Comparison of ENCODE assay signal across 11 mouse cellular contexts in genomic region chr10:18572581-18572980, GRCm38 (mm10). TPM values are rescaled to one million over a fixed set of nuclear protein-coding genes. Genes with fewer than 3 reads are reported as not detected.
DNase-seq lines count a peak whose midpoint lies in the region; ATAC-seq and TF ChIP-seq lines count a peak whose summit lies in the region.
"Had no signal": no experiment of that assay in that cellular context is flagged by ENCODE, and none has a peak within 500 bp of the region (broad histone marks: within the 10 kb centered on the region; RNA-seq: fewer than 3 reads in every experiment).

No protein-coding gene starts in this region.

- no peak for DNase-seq in heart, postnatal 0 days (ENCODE audit: low spot score)
- DNase-seq in heart, postnatal 4 days = no peak
- DNase-seq in midbrain, postnatal 0 days (ENCODE audit: low spot score) = no peak
- no peak for DNase-seq in midbrain, embryonic 14.5 days
- peak; percentile 15 for DNase-seq in brain, embryonic 14.5 days (ENCODE audit: low read depth)
- peak; percentile 23 to 29 for DNase-seq in thymus, postnatal 36 days
- no peak for DNase-seq in cerebellum, adult 8-10 months
- DNase-seq: right cerebral cortex, postnatal 4 days had no signal

- H3K36me3 ChIP-seq in heart, postnatal 0 days (replicated peaks; ENCODE audit: control insufficient read depth, insufficient read depth, low read length) = no peaks in the 10 kb centered on the region
- no peaks in the 10 kb centered on the region for H3K36me3 ChIP-seq in midbrain, postnatal 0 days (ENCODE audit: insufficient read depth, low read length)
- H3K36me3 ChIP-seq in midbrain, embryonic 14.5 days (ENCODE audit: control insufficient read depth, insufficient read depth, low read length) = no peaks in the 10 kb centered on the region
- H3K36me3 ChIP-seq in forebrain, embryonic 13.5 days (ENCODE audit: poor library complexity, severe bottlenecking) = no peaks in the 10 kb centered on the region
- H3K36me3 ChIP-seq: neural tube, embryonic 13.5 days had no signal

- no peak for ATAC-seq in heart, postnatal 0 days (ENCODE audit: insufficient read depth, low read depth)
- no peak for ATAC-seq in midbrain, postnatal 0 days (ENCODE audit: low FRiP score)
- ATAC-seq in midbrain, embryonic 14.5 days (ENCODE audit: low FRiP score, low TSS enrichment) = no peak
- ATAC-seq in forebrain, embryonic 13.5 days = no peak

- H3K4me2 ChIP-seq in heart, postnatal 0 days (ENCODE audit: low read depth, low read length) = no peak overlapping the region
- no peak overlapping the region for H3K4me2 ChIP-seq in midbrain, postnatal 0 days (ENCODE audit: low read depth, low read length, poor library complexity, severe bottlenecking)
- H3K4me2 ChIP-seq in midbrain, embryonic 14.5 days (ENCODE audit: low read length) = no peak overlapping the region
- H3K4me2 ChIP-seq in forebrain, embryonic 13.5 days = no peak overlapping the region
- H3K4me2 ChIP-seq: neural tube, embryonic 13.5 days had no signal

- no peak overlapping the region for H3K9ac ChIP-seq in heart, postnatal 0 days (replicated peaks; ENCODE audit: low read depth, low read length)
- no peak overlapping the region for H3K9ac ChIP-seq in midbrain, postnatal 0 days (replicated peaks; ENCODE audit: low read length, poor library complexity, severe bottlenecking)
- no peak overlapping the region for H3K9ac ChIP-seq in midbrain, embryonic 14.5 days (replicated peaks; ENCODE audit: low read length)
- H3K9ac ChIP-seq in forebrain, embryonic 13.5 days = no peak overlapping the region
- H3K9ac ChIP-seq: neural tube, embryonic 13.5 days had no signal

- TF ChIP-seq POLR2A in brain, embryonic 14.5 days (IDR thresholded peaks at IDR 0.05; ENCODE audit: borderline replicate concordance, extremely low read depth, insufficient read depth, insufficient read length, poor library complexity, severe bottlenecking) = no peak

- no peaks in the 10 kb centered on the region for H3K4me1 ChIP-seq in heart, postnatal 0 days (ENCODE audit: control insufficient read depth, insufficient read depth)
- no peaks in the 10 kb centered on the region for H3K4me1 ChIP-seq in midbrain, postnatal 0 days (ENCODE audit: insufficient read depth, low read length)
- no peaks in the 10 kb centered on the region for H3K4me1 ChIP-seq in midbrain, embryonic 14.5 days (ENCODE audit: control insufficient read depth, insufficient read depth, low read length)
- no peaks in the 10 kb centered on the region for H3K4me1 ChIP-seq in forebrain, embryonic 13.5 days
- H3K4me1 ChIP-seq: neural tube, embryonic 13.5 days had no signal

- peak; percentile 58 for TF ChIP-seq CTCF in heart, postnatal 0 days (IDR thresholded peaks at IDR 0.05; ENCODE audit: low read depth)
- peak; percentile 50 for TF ChIP-seq CTCF in midbrain, postnatal 0 days (IDR thresholded peaks at IDR 0.05)
- peak; percentile 48; the same call in 1 of the 2 replicates for TF ChIP-seq CTCF in brain, embryonic 14.5 days (IDR thresholded peaks at IDR 0.05; ENCODE audit: borderline replicate concordance, extremely low read depth, insufficient read depth, insufficient read length)

- no peaks in the 10 kb centered on the region for H3K9me3 ChIP-seq in heart, postnatal 0 days (replicated peaks; ENCODE audit: control insufficient read depth, low read length)
- no peaks in the 10 kb centered on the region for H3K9me3 ChIP-seq in midbrain, postnatal 0 days (ENCODE audit: low read length)
- H3K9me3 ChIP-seq in midbrain, embryonic 14.5 days (ENCODE audit: control insufficient read depth, low read length) = no peaks in the 10 kb centered on the region
- no peaks in the 10 kb centered on the region for H3K9me3 ChIP-seq in forebrain, embryonic 13.5 days (replicated peaks)

- 39% methylated on average over 2 of the region's 2 CpGs for WGBS in heart, postnatal 0 days
- 53% methylated on average over 2 of the region's 2 CpGs for whole genome bisulfite sequencing in midbrain, postnatal 0 days
- 62% methylated on average over 2 of the region's 2 CpGs for WGBS in midbrain, embryonic 14.5 days
- 61% methylated on average over 2 of the region's 2 CpGs for WGBS in forebrain, embryonic 13.5 days

- TF ChIP-seq EP300 in heart, postnatal 0 days (IDR thresholded peaks at IDR 0.05; ENCODE audit: low read depth) = no peak

- H3K4me3 ChIP-seq in heart, postnatal 0 days (ENCODE audit: low read depth, low read length) = no peak overlapping the region
- no peak overlapping the region for H3K4me3 ChIP-seq in midbrain, postnatal 0 days (ENCODE audit: low read depth, low read length)
- H3K4me3 ChIP-seq in midbrain, embryonic 14.5 days (replicated peaks; ENCODE audit: low read depth, low read length) = no peak overlapping the region
- H3K4me3 ChIP-seq in forebrain, embryonic 13.5 days = no peak overlapping the region
- H3K4me3 ChIP-seq: erythroblast, embryonic 14.5 days; neural tube, embryonic 13.5 days had no signal

- H3K27me3 ChIP-seq in heart, postnatal 0 days (ENCODE audit: control insufficient read depth, insufficient read depth, low read length) = no peaks in the 10 kb centered on the region
- H3K27me3 ChIP-seq in midbrain, postnatal 0 days (ENCODE audit: insufficient read depth, low read length) = no peaks in the 10 kb centered on the region
- H3K27me3 ChIP-seq in midbrain, embryonic 14.5 days (ENCODE audit: control insufficient read depth, insufficient read depth, low read length) = no peaks in the 10 kb centered on the region
- H3K27me3 ChIP-seq in forebrain, embryonic 13.5 days = no peaks in the 10 kb centered on the region
- H3K27me3 ChIP-seq: neural tube, embryonic 13.5 days had no signal

- no peak overlapping the region for H3K27ac ChIP-seq in heart, postnatal 0 days (ENCODE audit: low read depth)
- no peak overlapping the region for H3K27ac ChIP-seq in midbrain, postnatal 0 days (ENCODE audit: low read depth, low read length)
- H3K27ac ChIP-seq in midbrain, embryonic 14.5 days (replicated peaks; ENCODE audit: low read depth, low read length) = no peak overlapping the region
- H3K27ac ChIP-seq in forebrain, embryonic 13.5 days = no peak overlapping the region
- H3K27ac ChIP-seq: neural tube, embryonic 13.5 days had no signal

RNA-seq across cellular contexts. Expression of gene Hebp2, which starts 26.7 kb away (rescaled TPM):
- 5.4 and 8.7 TPM in 2 replicates for total RNA-seq in heart, postnatal 0 days (2014; rRNA removed; ENCODE audit: low replicate concordance)
- polyA plus RNA-seq in heart, postnatal 0 days (2015; fragmentation: Nextera tagmentation; extraction: Ambion mirVana) = 10.2 and 10.8 TPM in 2 replicates
- total RNA-seq in heart, postnatal 4 days (2021) = 1 to 10 TPM; 4.4 to 5.5 TPM
- total RNA-seq in midbrain, postnatal 0 days (2014; rRNA removed) = 5.8 and 5.9 TPM in 2 replicates
- 10.1 and 10.4 TPM in 2 replicates for polyA plus RNA-seq in midbrain, postnatal 0 days (2015; fragmentation: Nextera tagmentation; extraction: Ambion mirVana)
- 8.2 and 9.4 TPM in 2 replicates for polyA plus RNA-seq in midbrain, embryonic 14.5 days (2014; fragmentation: Nextera tagmentation; extraction: Ambion mirVana)
- 3.0 and 4.4 TPM in 2 replicates for polyA plus RNA-seq in brain, embryonic 14.5 days (2012; rRNA removed)
- 5.3 and 5.7 TPM in 2 replicates for polyA plus RNA-seq in forebrain, embryonic 13.5 days (2015; fragmentation: Nextera tagmentation; extraction: Ambion mirVana)
- polyA plus RNA-seq: erythroblast, embryonic 14.5 days had no signal

Comparison
In these comparisons a context has a peak if more than half of its experiments do, and no peak if none do; other contexts are left out.
1. DNase-seq: peak in brain, embryonic 14.5 days (single experiment) and thymus, postnatal 36 days (2 of 2); none in heart, postnatal 0 days (single experiment), heart, postnatal 4 days (single experiment), midbrain, postnatal 0 days (single experiment), midbrain, embryonic 14.5 days (single experiment) and cerebellum, adult 8-10 months (single experiment).
2. Peak in every context shown above with its lines, with median percentiles within 50 percentile points of each other: CTCF ChIP-seq.